Mouse (Mus musculus) frontal cortex, adult (tissue): ENCODE data around the gene B4galt5.
A peak's percentile ranks its signal among the peaks of the same experiment; 100 is the strongest.
"Not testable (repeated sequence)": the region's sequence is repeated elsewhere in the genome, so short reads cannot be mapped to it uniquely, and the experiment has no call there.

ENCODE experiments used
- ATAC-seq: cut with Nextera tagmentation; 2 replicates; pipeline ENCODE4 v1.9.2; 2017; ENCODE audit warnings: mild to moderate bottlenecking, moderate library complexity, mixed read lengths; ENCODE audit not compliant: low TSS enrichment

Gene B4galt5

DNA sequence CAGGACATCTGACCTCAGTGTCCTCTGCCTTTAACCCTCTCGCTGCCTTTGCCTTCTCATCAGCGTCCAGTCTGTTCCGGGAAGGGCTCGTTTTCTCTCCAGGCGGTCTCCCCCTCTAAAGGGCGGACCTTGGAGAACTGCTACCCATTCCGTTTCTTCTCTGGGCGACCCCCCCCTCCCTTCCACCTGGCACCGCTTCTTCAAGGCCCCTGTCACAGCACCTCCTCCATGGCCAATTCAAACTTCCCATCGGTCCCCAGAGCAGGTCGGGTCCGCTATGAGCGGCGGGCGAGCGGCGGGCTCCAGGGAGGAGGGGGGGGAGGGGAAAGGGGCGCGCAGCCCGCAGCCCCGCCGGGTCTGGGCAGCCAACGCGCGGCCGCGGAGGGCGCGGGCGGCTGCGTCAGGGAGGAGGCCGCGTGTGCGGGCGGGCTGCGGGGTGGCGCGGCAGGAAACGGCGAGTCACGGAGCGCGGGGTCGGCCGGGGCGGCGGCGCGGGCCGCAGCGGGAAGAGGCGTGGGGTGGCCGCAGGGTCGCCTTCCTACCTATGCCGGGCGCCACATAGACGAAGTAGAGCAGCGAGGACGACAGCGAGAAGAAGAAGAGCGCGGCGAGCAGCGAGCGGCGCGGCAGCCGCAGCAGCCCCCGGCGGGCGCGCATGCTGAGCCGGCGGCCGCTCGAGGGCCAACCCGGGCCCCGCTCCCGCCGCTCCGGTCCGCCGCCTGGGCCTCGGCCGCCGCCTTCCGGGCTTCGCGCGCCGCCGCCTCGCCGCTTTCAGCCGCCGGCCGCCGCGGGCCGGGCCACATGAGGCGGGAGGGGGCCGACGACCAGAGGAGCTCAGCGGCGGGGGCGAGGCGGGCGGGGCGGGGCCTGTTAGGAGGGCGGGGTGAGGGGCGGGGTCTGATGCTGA is at the start of gene B4galt5:
Gene B4galt5 (minus strand): TSS at position 808 of the 907 bp plus-strand sequence.
- ATAC-seq: peak; percentile 24; the same call in 1 of the 2 replicates

DNA sequence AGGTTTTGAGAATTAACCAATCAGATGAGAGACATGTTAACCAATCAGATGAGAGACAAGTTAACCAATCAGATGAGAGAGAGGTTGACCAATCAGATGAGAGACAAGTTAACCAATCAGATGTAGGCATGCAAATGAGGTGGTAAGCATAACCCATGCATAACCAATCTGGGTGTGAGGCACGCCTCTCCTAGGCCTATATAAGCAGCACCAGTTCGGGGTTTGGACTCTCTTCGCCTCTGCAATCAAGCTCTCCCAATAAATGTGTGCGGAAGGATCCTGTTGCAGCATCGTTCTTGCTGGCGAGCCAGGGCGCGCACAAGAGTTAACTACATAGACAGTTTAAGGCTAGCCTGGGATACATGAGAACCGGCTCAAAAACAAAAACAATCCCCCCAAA is 47.4 kb upstream of the B4galt5 start:
- not testable (repeated sequence) for ATAC-seq

DNA sequence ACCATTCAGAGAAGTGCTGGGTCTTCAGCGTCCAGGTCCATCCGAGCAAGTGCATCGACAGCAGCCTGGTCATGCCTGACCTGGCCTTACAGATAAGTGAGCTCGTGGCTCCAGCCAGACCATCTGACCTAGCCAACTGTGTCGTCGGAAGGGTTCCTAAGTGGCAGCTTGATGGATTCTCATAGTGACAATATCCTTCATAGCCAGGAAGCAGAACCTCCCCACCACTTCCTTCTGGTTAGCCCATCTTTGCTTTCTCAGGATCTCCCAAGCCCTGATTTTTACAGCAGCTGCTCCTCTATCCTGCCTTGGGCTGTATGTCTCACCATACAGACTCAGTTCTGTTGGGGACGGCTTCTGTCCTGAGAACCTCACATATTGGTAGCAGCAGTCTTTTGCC is 45.4 kb upstream of the B4galt5 start:
- no peak for ATAC-seq

DNA sequence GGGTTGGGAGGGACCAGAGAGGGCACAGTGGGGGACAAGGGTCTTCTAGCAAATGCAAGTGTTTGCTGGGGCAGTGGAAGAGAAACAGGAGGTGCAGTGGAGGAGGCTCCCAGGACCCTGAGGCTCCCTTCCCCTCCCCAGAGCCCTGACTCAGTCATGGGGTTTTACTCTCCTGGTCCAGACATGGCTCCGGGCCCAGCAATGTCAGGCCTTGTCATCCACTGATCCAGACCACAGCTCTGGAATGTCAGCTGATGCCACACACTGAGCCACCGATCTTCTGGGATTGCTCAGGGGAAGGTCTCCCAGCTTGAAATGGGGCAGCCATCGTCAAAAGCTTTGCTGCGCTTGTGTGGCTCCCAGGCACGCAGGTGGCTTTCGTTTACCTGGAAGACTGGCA is 38.0 kb upstream of the B4galt5 start:
- ATAC-seq: no peak

DNA sequence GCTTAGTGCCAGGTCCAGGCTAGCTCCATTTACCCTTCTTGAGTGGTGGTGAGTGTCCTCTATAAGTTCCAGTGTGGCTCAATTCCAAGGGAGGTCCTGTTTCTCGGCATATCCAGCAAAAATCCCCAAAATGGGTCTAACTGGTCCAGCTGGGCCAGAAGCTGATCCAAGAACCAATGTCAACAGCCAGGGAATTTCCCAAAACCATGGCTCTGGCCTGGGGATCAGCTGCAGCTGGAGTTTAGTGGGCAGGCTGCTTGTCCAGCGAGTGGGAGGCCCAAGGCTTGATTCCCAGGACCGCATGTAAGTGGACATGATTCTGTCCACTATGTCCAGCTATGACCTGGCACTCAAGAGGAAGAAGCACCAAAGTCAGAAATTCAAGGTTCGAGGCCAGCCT is 37.5 kb upstream of the B4galt5 start:
- ATAC-seq: no peak

DNA sequence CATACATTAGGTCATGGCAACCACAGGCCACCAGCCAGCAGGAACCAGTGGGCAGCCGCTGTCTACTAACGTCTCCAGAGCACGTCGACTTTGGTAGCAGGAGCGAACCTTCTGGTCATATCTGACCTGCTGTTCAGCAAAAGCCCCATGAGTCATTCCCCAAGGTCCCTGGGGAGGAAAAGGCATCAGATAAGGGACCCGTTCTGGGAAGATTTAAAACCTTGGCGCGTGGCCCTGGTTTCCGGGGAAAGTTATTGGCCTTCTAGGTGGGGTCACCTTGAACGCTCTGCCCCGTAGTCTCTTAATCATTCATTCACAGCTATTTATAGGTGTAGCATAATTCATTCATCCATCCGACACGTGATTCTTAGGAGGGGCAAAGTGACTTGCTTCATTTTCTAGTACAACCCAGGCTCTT is 34.7 kb upstream of the B4galt5 start:
- no peak for ATAC-seq

DNA sequence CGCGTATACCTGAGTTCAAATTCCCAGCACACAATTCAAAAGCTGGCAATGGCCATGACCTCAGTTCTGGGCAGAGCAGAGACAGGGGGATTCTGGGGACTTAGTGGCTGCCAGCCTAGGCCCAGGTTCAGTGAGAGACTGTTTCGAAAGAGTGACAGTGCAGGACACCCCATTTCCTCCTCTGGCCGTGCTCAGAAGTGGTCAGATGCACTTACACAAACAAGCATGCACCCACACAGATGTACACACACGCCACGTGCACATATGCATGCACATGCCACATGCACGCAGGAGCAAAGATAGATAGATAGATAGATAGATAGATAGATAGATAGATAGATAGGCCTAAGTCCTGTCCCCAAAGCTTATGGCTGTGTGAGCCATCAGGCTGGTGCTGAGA is 33.4 kb upstream of the B4galt5 start:
- ATAC-seq: no peak

DNA sequence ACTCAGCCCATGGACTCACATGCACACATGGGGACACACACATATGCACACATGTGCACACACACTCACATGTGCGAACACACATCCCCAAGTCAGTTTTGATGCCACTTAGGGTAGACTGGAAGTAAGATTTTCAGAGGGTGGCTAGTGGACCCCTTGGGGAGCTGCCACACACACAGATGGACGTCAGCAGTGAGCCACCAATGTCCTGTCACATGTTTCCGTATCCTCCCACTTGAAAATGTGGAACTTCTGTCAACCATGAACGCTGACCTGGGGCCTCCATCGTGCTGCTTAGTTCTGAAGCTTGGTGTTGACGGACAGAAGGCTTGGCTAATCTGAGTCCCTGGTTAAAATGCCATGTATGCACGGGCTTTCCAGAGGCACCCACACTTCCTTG is 32.6 kb upstream of the B4galt5 start:
- ATAC-seq: no peak

DNA sequence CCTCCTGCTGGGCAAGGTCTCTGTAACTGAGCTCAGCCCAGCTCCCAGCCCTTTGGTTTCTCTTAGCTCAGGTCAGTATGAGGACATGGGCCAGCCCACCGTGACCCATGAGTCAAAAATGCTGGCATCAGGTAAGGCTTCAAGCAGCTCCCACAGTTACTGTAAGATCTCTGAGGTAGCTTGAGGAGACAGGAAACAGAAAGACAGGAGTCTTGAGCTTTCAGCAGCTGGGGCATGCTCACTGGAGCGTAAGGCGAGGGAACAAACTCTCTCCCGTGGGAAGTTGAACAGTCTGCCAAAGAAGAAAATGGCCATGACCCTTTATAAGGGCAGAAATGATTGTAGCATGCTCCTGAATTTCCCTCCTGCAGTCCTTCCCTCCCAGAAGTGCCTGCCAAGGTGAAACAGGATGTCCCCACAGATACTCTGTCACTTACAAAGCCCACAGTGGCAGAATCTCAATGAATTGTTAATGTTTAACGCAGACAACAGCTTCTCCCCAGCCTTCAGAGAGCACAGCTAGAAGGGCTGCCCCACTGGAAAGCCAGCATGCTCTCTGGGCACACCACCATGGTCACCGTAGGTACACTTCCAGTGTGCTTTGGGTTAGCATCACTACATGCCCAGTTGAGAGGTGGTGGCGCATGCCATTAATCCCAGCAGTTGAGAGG is 31.8 kb upstream of the B4galt5 start:
- no peak for ATAC-seq

DNA sequence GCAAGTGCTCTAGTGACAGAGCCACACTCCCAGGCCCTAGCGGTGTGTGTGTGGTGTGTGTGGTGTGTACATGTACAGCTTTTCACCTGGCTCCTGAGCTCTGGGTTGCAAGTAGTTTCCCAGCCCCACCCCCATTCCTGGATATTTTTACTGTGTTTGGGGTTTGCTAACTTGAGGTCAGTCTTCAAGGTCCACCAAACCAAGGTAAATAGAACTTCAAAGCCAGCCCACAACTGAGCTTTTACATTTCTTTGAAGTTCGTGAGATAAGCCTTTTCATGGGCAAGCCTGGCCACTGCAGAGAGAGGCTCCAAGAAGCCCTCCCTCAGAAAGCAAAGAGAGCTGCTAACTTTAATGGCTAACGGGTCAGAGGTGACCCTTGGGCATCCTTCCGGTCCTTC is 30.0 kb upstream of the B4galt5 start:
- ATAC-seq: no peak

DNA sequence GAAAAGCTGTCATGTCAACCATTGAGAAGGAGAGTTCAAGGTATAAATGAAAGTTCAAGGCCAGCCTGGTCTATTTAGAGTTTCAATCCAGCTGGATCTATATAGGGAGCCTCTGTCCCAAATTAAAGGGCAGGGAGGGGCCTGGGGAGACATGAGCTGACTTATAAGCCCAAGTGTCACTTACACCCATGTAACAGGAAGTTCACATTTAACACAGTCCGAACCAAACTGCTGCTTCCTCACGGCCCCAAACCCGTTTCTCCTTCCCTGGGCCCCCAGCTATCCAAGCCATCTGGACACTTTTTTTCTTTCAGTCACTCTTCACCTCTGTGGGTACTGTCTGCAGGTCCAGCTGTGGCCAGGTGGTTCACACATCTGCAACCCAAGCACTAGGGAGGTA is 28.7 kb upstream of the B4galt5 start:
- no peak for ATAC-seq

DNA sequence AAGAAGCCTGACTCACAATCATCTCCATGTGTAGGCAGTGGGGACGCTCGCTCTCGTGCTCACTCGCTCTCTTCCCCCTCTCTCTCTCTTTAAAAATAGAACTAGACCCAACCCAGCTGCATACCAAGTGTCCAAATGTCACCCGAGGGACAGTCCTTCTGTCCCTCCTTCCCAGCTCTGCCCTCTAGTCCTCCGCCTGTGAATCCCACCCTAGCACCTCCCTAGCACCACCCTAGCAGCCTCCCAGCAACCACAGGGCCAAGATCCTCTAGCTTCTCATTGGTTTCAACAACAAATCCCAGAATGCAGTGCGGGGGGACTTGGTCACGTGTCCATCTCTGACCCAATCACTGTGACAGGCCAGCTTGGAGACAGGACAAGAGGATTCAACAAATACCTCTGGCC is 27.2 kb upstream of the B4galt5 start:
- ATAC-seq: peak; percentile 44; the same call in 1 of the 2 replicates

DNA sequence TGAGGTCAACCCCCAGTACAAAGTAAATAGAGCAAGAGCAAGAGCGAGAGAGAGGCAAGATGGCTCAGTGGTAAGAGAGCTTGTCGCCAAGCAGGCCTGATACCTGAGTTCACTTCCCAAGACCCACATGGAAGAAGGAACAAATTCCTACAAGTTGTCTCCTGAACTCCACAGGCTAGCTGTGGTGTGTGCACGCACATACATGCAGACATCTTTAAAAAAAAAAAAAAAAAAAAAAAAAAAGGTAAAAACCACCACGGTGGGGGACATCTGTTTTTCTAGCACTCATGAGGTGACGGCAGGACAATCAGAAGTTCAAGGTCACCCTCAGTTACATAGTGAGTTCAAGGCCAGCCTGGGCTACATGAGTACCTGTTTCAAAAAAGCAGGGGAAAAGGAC is 26.7 kb upstream of the B4galt5 start:
- ATAC-seq: no peak

DNA sequence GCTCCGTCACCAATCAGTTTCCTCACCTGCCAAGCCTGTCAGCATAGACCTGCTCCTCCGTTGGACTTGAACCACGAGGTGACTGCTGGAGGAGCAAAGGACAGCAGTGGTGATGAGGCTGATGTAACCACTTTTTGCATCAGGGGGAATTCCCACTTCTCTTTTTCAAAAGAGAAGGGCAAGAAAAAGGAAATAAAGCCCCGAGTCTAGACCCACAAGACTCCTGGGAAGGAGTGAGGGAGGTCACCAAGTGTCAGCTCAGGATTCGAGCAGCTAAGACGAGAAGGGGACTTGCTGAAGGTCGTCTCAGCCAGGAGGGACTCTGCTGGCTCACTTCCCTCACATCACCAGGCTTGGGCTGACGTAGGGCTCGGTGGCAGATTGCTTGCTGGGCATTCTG is 26.2 kb upstream of the B4galt5 start:
- ATAC-seq: no peak

DNA sequence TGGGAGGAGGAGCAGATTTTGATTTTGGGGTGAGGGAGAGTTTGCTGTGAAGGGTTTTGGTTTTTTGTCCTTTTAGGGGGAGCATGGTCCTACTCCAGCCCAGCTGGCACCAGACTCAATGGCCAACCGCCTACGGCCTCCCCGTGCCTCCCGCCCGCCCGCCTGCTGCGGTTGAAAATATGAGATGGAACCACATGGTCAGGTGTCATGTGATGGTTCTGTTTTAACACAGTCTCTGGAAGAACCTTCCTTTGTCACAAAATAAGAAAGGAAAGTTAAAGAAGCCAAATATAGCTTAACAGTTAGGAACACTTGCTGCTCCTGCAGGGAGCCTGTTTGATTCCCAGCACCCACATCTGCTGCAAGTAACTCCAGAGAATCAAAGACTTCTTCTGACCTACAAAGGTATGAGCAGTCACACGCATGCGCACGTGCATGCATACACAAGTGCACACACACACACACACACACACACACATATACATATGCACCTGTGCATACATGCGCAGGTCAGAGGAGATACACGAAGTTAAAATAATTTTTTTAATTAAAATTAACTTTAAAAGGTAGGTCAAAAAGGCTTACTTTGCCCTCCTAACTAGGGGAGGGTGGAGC is 25.3 kb upstream of the B4galt5 start:
- 0 out of 2 replicates have a peak, but pooled peaks have one; percentile 55 for ATAC-seq

DNA sequence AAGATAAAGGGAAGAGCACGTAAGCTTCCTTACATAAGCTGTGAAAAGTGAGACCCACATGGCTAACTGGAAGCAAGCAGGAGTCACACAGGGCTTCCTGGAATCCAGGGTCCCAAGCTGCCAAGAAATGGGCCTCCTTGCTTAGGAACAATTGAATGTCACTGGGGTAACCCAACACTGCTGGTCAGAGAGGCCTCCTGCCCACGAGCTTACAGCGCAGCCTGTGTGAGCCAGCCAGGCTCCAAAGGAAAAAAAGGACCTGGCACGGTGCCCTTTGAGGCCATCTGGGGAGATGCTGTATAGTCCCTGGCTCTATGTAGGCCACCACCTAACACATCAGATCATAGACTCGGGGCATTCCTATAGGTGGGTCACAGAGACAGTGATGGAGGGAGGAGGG is 24.3 kb upstream of the B4galt5 start:
- ATAC-seq: peak; percentile 58

DNA sequence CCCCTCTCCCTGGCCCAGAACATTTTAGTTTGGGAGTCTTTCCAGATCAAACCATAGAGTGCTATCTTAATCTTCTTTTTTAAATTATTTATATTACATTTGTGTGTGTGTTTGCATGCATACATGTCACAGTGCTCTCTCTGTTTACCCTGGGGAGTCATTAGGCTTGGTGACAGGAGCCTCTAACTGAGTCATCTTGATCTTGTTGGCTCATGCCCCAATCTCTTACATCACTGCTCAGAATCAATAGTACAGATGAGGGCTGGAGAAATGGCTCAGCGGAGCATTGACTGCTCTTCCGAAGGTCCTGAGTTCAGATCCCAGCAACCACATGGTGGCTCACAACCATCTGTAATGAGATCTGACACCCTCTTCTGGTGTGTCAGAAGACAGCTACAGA is 22.5 kb upstream of the B4galt5 start:
- no peak for ATAC-seq

DNA sequence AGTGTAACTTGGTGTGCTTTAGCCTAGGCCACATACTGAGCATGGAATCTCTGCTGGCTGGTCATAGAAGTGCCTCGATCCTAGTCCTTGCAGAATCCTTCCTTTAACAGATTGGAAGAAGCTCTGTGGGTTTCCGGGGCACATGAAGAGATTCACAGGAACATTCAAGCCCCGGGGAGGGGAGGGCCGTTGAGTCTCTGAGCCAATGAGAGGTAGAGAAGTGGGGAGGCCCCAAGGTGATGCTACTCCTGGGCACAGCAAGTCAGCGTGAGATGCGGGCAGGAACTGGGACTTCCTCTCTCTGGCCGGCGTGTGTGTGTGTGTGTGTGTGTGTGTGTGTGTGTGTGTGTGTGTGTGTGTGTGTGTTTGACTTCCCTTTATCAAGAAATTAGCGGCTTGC is 19.3 kb upstream of the B4galt5 start:
- no peak for ATAC-seq

DNA sequence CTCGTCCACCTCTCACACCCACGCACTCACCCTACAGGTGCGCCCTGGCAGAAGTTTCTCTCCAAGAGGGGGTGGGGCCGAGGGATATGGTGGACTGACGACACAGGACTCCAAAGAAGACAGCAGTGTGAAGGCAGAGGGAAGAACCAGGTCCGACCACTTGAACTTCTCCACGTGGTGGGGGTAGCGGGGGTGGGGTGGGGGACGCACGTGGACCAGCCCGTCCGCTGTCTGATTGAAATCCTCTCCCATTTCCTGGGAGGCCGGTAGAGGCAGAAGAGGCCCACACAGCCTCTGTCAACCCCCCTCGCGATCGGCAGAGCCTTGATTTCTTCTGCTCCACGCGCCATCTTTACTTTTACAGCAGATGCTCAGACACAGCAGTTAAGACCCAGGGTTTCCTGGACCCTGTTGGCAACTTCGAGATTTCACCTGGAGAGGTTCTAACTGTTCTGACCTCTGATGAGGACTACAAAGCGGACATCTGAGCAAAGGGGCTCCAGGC is 18.8 kb upstream of the B4galt5 start:
- ATAC-seq: no peak

DNA sequence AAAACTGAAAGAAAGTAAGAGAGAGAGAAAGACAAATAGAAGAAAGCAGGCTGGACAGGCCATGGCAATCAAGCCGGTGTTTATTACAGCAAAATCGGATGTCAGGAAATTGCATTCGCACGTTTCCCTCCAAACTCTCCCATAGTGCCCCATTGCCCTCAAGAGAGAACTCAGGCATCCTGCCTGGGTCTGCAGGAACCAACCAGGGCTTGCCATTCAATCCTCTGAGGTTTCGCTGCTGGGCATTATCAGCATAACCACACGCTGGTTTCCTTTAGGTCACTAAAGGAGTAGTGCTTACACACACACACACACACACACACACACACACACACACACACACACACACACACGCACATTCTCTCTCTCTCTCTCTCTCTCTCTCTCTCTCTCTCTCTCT is 18.3 kb upstream of the B4galt5 start:
- ATAC-seq: no peak

DNA sequence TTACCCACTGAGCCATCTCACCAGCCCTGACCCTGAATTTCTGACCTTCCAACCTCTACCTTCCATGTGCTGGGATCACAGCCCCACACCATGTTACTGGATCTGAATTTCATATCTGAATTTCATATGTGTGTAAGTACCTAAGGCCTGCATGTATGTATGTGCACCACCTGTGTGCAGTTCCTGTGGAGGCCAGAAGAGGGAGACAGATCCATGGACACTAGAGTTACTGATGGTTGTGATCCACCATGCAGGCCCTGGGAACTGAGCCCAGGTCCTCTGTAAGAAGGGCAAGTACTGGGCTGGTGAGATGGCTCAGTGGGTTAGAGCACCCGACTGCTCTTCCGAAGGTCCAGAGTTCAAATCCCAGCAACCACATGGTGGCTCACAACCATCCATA is 16.1 kb upstream of the B4galt5 start:
- ATAC-seq: no peak

DNA sequence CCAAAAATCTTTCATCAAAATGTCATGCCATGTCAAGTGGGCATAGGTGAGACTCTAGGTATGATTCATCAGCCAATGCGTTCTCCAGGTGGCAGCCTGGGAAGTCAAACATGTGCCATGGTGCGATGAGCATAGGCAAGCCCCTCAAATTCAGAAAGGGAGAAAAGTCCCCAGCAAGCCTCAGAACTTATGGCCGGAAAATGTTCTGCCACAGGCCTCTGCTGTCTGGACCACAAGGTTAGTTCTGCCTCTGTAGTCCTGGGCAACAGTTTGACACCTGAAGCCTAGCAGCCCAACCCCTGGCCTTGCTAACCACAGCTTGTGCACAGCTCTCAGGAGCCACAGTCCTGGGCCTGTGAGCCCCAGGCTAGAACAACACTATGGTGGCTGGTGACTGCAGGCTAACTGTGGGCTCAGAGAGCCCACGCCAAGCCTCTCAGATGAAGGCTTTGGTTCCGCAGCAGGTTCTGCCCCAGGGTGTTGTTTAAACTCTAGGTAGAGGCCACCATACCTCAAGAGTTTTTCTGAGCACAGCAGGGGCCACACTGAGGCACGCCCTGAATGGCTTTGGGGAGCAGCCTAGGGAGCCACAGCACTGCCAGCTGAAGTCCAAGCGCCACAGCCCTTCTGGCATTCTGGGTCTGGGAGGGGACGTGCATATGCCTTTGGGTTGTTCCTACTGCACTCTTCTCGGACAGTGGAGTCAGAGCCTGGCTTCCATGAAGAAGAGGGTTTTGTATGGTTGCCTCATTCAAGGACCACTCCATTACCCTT is 14.5 kb upstream of the B4galt5 start:
- no peak for ATAC-seq
